Mouse (Mus musculus): ENCODE results near the gene Rab43.

Rab43 gene

GRCm38 (mm10) chr6:87751574-87751973 is 60.4 kb downstream of the Rab43 start:
- no peak for DNase-seq (ENCODE audit: low read depth, low spot score)

GRCm38 (mm10) chr6:87750184-87750910 is 61.6 kb downstream of the Rab43 start:
- no peak for DNase-seq (ENCODE audit: low read depth, low spot score)

DNA sequence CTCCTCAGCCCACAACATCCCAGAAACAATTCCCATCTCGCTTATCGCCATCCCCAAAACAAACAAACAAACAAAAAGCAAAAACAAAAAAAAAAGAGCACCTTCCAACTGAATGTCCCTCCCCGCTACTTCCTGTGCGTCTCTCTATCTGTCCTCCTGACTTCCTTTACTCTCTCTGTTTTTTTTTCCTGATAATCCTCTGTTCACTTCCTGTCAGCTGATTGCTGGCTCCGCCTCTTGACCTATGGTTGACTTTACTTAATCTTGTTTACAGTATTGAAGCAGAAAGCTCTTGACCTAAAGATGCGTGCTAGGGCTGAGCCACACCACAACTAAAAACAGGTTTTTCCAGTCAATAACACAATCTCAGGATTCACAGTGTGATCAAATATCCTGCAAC is 63.4 kb downstream of the Rab43 start:
- no peak for DNase-seq (ENCODE audit: low read depth, low spot score)

DNA sequence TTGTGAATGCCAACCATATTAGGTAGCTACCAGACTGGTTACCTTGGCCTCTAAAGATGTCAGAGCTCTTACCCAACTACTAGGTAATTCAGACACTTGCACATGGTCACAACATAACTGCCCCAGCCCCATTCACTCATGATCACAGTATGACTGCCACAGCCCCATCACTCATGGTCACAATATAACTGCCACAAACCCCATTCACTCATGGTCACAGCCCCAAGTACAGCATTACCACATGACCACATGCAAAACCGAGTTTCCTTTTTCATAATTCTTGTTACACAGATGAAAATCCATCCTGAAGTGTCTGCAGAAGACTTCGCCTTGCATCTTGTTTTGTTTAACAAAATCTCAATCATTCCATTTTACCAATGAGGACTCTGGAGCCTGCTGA is 63.9 kb downstream of the Rab43 start:
- no peak for DNase-seq (ENCODE audit: low read depth, low spot score)

DNA sequence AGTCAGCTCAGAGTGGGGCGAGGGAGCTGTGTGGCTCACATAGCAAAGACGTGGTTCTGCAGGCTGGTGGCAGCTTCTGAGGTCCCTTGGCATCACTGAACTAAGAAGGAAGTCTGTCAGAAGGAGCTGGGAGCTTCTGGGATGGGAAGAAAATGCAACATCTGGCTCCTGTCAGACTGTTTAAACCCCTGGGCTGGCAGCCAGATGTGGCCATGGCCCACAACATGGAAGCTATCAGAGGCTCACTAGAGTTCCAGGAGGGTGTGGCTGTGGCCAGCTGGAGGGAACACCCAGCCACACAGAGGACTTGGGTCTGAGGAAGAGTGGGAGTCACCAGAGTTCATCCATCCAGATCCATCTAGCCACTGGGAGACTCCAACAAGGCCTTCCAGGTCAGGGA is 65.1 kb downstream of the Rab43 start:
- no peak for DNase-seq (ENCODE audit: low read depth, low spot score)

- DNase-seq (ENCODE audit: low read depth, low spot score): no peak
Observed at GRCm38 (mm10) chr6:87746059-87746458, 65.9 kb downstream of the Rab43 start.

DNA sequence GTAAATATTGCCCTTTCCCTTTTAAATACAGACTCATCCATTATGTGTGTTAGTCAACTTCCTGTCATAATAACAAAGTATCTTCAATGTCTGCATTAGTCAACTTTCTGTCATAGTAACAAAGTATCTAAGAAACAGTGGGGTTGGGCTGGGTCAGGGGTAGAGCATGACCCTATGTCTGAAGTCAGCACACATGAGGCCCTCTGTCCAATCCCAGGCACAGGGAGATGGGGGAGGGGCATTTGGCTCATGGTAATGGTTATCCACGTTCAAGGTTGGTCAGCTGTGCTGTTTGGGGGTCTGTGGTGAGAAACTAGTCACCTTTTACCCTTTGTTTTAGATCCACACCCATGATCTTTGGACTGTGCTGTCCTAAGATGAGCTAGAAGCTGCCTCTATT is 66.7 kb downstream of the Rab43 start:
- DNase-seq (ENCODE audit: low read depth, low spot score): no peak

GRCm38 (mm10) chr6:87744632-87745031 is 67.3 kb downstream of the Rab43 start:
- DNase-seq (ENCODE audit: low read depth, low spot score): no peak

DNA sequence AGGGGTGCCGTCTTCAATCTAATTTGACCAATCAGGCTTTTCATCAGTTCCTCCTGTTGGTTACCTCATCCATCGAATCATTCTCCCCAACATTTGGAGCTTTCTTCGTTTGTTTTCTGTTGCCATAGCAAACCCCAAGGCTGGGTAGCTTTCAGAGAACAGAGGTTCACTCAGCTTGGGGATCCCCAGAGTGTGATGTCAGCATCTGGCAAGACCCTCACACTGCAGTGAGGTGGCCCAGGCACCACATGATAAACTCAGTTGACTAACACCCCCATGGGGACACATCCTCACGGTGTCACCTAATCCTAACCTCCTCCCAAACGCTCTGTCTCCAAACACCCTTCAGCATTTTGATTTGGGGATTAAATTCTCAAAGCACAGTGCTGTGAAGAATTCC is 68.7 kb downstream of the Rab43 start:
- DNase-seq (ENCODE audit: low read depth, low spot score): no peak

- no peak for DNase-seq (ENCODE audit: low read depth, low spot score)
Observed at GRCm38 (mm10) chr6:87742804-87743203, 69.2 kb downstream of the Rab43 start.

- no peak for DNase-seq (ENCODE audit: low read depth, low spot score)
Observed at GRCm38 (mm10) chr6:87741978-87742377, 70.0 kb downstream of the Rab43 start.

- no peak for DNase-seq (ENCODE audit: low read depth, low spot score)
Observed at GRCm38 (mm10) chr6:87740496-87740895, 71.5 kb downstream of the Rab43 start.

GRCm38 (mm10) chr6:87739898-87740297 is 72.1 kb downstream of the Rab43 start:
- no peak for DNase-seq (ENCODE audit: low read depth, low spot score)

Measured in c-Kit-negative CD71-positive TER-119-positive erythroid progenitor cells, embryonic 14.5 days (primary cell).